Mouse (Mus musculus): ENCODE measurements around the gene Gm9887.
"Not testable (repeated sequence)": the region's sequence is repeated elsewhere in the genome, so short reads cannot be mapped to it uniquely, and the experiment has no call there.

The Gm9887 gene

GRCm38 (mm10) chr12:69385542-69386280 lies 13.5 kb upstream of the Gm9887 start:
- DNase-seq (ENCODE audit: low spot score): no peak

GRCm38 (mm10) chr12:69384606-69385005 lies 12.3 kb upstream of the Gm9887 start:
- no peak for DNase-seq (ENCODE audit: low spot score)

GRCm38 (mm10) chr12:69382880-69383279 lies 10.6 kb upstream of the Gm9887 start:
- DNase-seq (ENCODE audit: low spot score): no peak

- DNase-seq (ENCODE audit: low spot score): no peak
Observed at GRCm38 (mm10) chr12:69378558-69379454, 6.5 kb upstream of the Gm9887 start.

GRCm38 (mm10) chr12:69377636-69378035 lies 5.4 kb upstream of the Gm9887 start:
- DNase-seq (ENCODE audit: low spot score): not testable (repeated sequence)

- no peak for DNase-seq (ENCODE audit: low spot score)
Observed at GRCm38 (mm10) chr12:69377188-69377587, 4.9 kb upstream of the Gm9887 start.

- no peak for DNase-seq (ENCODE audit: low spot score)
Observed at GRCm38 (mm10) chr12:69376132-69376531, 3.9 kb upstream of the Gm9887 start.

- no peak for DNase-seq (ENCODE audit: low spot score)
Observed at GRCm38 (mm10) chr12:69373850-69374766, 1.9 kb upstream of the Gm9887 start.

GRCm38 (mm10) chr12:69372731-69373331 lies 573 bp upstream of the Gm9887 start:
- no peak for DNase-seq (ENCODE audit: low spot score)

- no peak for DNase-seq (ENCODE audit: low spot score)
Observed at GRCm38 (mm10) chr12:69371421-69371853, 821 bp downstream of the Gm9887 start.

GRCm38 (mm10) chr12:69370936-69371335 lies 1.3 kb downstream of the Gm9887 start:
- no peak for DNase-seq (ENCODE audit: low spot score)

- no peak for DNase-seq (ENCODE audit: low spot score)
Observed at GRCm38 (mm10) chr12:69367557-69367956, 4.7 kb downstream of the Gm9887 start.

GRCm38 (mm10) chr12:69366424-69366823 lies 5.8 kb downstream of the Gm9887 start:
- no peak for DNase-seq (ENCODE audit: low spot score)

- no peak for DNase-seq (ENCODE audit: low spot score)
Observed at GRCm38 (mm10) chr12:69365757-69366156, 6.5 kb downstream of the Gm9887 start.

GRCm38 (mm10) chr12:69363899-69364762 lies 8.1 kb downstream of the Gm9887 start:
- DNase-seq (ENCODE audit: low spot score): peak; percentile 45

GRCm38 (mm10) chr12:69363110-69363509 lies 9.1 kb downstream of the Gm9887 start:
- not testable (repeated sequence) for DNase-seq (ENCODE audit: low spot score)

GRCm38 (mm10) chr12:69362388-69362787 lies 9.9 kb downstream of the Gm9887 start:
- DNase-seq (ENCODE audit: low spot score): no peak

GRCm38 (mm10) chr12:69361919-69362318 lies 10.3 kb downstream of the Gm9887 start:
- DNase-seq (ENCODE audit: low spot score): no peak

GRCm38 (mm10) chr12:69360997-69361899 lies 11.0 kb downstream of the Gm9887 start:
- DNase-seq (ENCODE audit: low spot score): peak; percentile 98

- no peak for DNase-seq (ENCODE audit: low spot score)
Observed at GRCm38 (mm10) chr12:69360655-69360996, 11.6 kb downstream of the Gm9887 start.
